In the genomic region with DNA sequence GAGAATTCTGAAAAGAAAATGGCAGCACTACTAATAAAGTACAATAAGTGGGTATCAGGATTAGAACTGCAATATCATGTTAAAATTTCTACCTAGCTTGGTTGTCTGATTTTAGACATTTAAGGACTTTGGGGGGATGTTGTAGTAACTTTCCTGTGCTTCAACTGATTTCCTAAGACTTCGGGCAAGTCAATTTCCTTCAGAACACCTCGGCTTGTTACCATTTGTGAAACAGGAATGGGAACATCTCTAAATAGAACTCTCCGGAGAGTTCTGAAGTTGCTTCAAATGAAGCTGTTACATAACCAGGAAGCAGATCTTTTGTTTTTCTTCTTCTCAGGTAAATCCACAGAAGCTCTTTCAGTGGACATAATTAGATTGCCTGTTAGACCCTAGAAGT, we compare ENCODE assay signal across 12 mouse cellular contexts.
"Had no signal": no experiment of that assay in that cellular context is flagged by ENCODE, and none has a peak within 500 bp of the region (broad histone marks: within the 10 kb centered on the region; RNA-seq: fewer than 3 reads in every experiment).

No protein-coding gene starts in this region.

- DNase-seq: liver, postnatal 0 days; lung, embryonic 14.5 days; lung, postnatal 10 days; lung, postnatal 4 days; midbrain, embryonic 14.5 days; retina, postnatal 1 day; right cerebral cortex, adult 18-20 months; right cerebral cortex, postnatal 25 days; thymus, adult 18-20 months; thymus, postnatal 14 days; thymus, postnatal 36 days had no signal

- ATAC-seq: midbrain, embryonic 16.5 days had no signal
